Mouse (Mus musculus) adipose tissue, adult 10 weeks (tissue): Measurements from ENCODE around the gene Arpin. TPM values are rescaled to one million over a fixed set of nuclear protein-coding genes. Genes with fewer than 3 reads are reported as not detected.

Experiments
- polyA plus RNA-seq: library from polyadenylated mRNA; stranded (reverse); fragments of 350-450 nt; fragmentation: Illumina TruSeq; extraction: RNeasy Lipid Tissue Mini Kit (QIAGEN cat#74804); gene quantifications from one replicate; pipeline ENCODE4 v1.2.3, GENCODE M21; 2014; ENCODE audit warnings: low read depth, low replicate concordance

Gene Arpin
- polyA plus RNA-seq = 18.0 TPM

GRCm38 (mm10) chr7:79934862-79935510 lies at the start of gene Arpin:
Gene Arpin, minus strand, starts transcription at chr7:79935359.

GRCm38 (mm10) chr7:79920344-79920983 lies 14.7 kb downstream of the Arpin start, which contains the start of gene Ap3s2:
Gene Ap3s2, minus strand, starts transcription at chr7:79920649.

Other genes with a start within 250 kb of the Arpin start
- 2.1 TPM for gene Kif7, start 219.6 kb downstream of the Arpin start, polyA plus RNA-seq
- gene Plin1, start 202.5 kb downstream of the Arpin start, polyA plus RNA-seq = 618 TPM
- 41.6 TPM for gene Pex11a, start 192.2 kb downstream of the Arpin start, polyA plus RNA-seq
- 3.9 TPM for gene Wdr93, start 192.2 kb downstream of the Arpin start, polyA plus RNA-seq
- gene Mesp1, start 141.6 kb downstream of the Arpin start, polyA plus RNA-seq = 1.6 TPM
- 1.1 TPM for gene Mesp2, start 124.6 kb downstream of the Arpin start, polyA plus RNA-seq
- gene Anpep, start 74.3 kb downstream of the Arpin start, polyA plus RNA-seq = 17.7 TPM
- gene Ap3s2, start 14.7 kb downstream of the Arpin start, polyA plus RNA-seq = 12.7 TPM
- 12.4 TPM for gene Zfp710, start 89.5 kb upstream of the Arpin start, polyA plus RNA-seq
- gene Idh2, start 180.0 kb upstream of the Arpin start, polyA plus RNA-seq = 136 TPM